Mouse (Mus musculus): ENCODE measurements around the gene Vil1. TPM values are rescaled to one million over a fixed set of nuclear protein-coding genes. Genes with fewer than 3 reads are reported as not detected.
A peak's percentile ranks its signal among the peaks of the same experiment; 100 is the strongest.

Vil1 gene
- polyA plus RNA-seq, 1 experiment from 2014 or later, result 0.38 TPM

GRCm38 (mm10) chr1:74415143-74415542 is 6.0 kb downstream of the Vil1 start:
- Histone ChIP-seq H3K4me2 (ENCODE audit: low read length) (no peak overlapping the region), H3K27ac (replicated peaks in 1 of 2; ENCODE audit: control insufficient read depth in 1 of 2, insufficient read depth in 1 of 2, low read depth in 2 of 2, low read length in 2 of 2) (no peak overlapping the region), H3K9me3 (ENCODE audit: control insufficient read depth, low read length) (no peaks in the 10 kb centered on the region), H3K4me1 (ENCODE audit: control insufficient read depth in 2 of 2, insufficient read depth in 2 of 2, low read length in 2 of 2) (peaks cover 6 to 8% of the 10 kb centered on the region in 2 experiments; a peak in 2 of 4 replicates), H3K4me3 (ENCODE audit: control insufficient read depth in 1 of 2, insufficient read depth in 1 of 2, low read depth in 1 of 2, low read length in 2 of 2) (no peak overlapping the region), H3K9ac (ENCODE audit: low read length) (no peak overlapping the region), H3K27me3 (ENCODE audit: control insufficient read depth, insufficient read depth, low read length) (no peaks in the 10 kb centered on the region), H3K36me3 (ENCODE audit: control insufficient read depth, insufficient read depth, low read length) (no peaks in the 10 kb centered on the region)
- WGBS, result 46% methylated on average over 4 of the region's 4 CpGs
- no peak for ATAC-seq (ENCODE audit: insufficient number of reproducible peaks, insufficient read depth, low FRiP score, low read depth)

GRCm38 (mm10) chr1:74418747-74419439 is 9.7 kb downstream of the Vil1 start:
- Histone ChIP-seq H3K36me3 (ENCODE audit: control insufficient read depth, insufficient read depth, low read length) (no peaks in the 10 kb centered on the region), H3K27me3 (ENCODE audit: control insufficient read depth, insufficient read depth, low read length) (no peaks in the 10 kb centered on the region), H3K4me2 (ENCODE audit: low read length) (no peak overlapping the region), H3K9me3 (ENCODE audit: control insufficient read depth, low read length) (no peaks in the 10 kb centered on the region), H3K4me3 (ENCODE audit: control insufficient read depth in 1 of 2, insufficient read depth in 1 of 2, low read depth in 1 of 2, low read length in 2 of 2) (no peak overlapping the region), H3K9ac (ENCODE audit: low read length) (no peak overlapping the region), H3K27ac (replicated peaks in 1 of 2; ENCODE audit: control insufficient read depth in 1 of 2, insufficient read depth in 1 of 2, low read depth in 2 of 2, low read length in 2 of 2) (0 out of 4 replicates have a peak overlapping the region, but pooled peaks of 1 of the 2 experiments have one; percentile 0), H3K4me1 (ENCODE audit: control insufficient read depth in 2 of 2, insufficient read depth in 2 of 2, low read length in 2 of 2) (peaks cover 14 to 18% of the 10 kb centered on the region in 2 experiments)
- WGBS, result 73% methylated on average over 17 of the region's 17 CpGs
- no peak for ATAC-seq (ENCODE audit: insufficient number of reproducible peaks, insufficient read depth, low FRiP score, low read depth)

DNA sequence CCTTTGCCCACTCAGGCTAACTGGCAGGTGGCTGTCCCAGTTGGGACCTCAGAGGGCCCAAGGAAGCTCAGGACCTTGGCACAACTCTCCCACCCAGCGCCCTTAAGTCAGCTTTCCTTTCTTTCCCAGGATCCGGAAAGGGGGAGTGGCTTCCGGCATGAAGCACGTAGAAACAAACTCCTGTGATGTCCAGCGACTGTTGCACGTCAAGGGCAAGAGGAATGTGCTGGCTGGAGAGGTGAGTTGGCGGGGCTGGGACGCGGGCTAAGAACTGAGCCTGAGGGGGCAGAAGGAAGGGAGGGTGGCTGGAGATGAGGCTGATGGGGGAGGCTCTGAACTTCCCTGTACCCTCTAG is 10.2 kb downstream of the Vil1 start:
- 41% methylated on average over 9 of the region's 9 CpGs for WGBS

DNA sequence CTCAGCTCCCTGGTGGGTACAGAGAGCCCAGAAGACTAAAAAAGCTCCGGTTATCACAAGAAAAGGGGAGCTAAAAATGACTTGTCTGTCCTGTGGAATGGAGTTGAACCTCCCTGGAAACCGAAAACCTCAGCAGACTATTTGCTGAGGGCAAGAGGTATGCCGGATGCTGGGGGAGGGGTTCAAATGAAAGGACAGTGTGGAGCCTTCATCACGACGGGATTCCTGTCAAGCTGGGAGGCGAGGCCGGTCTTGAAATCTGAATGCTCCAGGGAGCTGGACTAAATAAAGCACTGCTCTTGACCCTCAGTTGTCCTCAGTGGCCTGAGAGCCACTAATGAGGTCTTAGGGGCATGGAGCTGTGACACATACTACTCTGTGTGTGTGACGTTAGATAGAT is 14.0 kb downstream of the Vil1 start:
- no peak overlapping the region for H3K4me3 ChIP-seq (ENCODE audit: control insufficient read depth in 1 of 2, insufficient read depth in 1 of 2, low read depth in 1 of 2, low read length in 2 of 2)
- 12% methylated on average over 8 of the region's 8 CpGs for WGBS
- H3K27me3 ChIP-seq (ENCODE audit: control insufficient read depth, insufficient read depth, low read length), result no peaks in the 10 kb centered on the region
- H3K27ac ChIP-seq (replicated peaks in 1 of 2; ENCODE audit: control insufficient read depth in 1 of 2, insufficient read depth in 1 of 2, low read depth in 2 of 2, low read length in 2 of 2), result no peak overlapping the region
- ATAC-seq (ENCODE audit: insufficient number of reproducible peaks, insufficient read depth, low FRiP score, low read depth), result no peak
- no peaks in the 10 kb centered on the region for H3K36me3 ChIP-seq (ENCODE audit: control insufficient read depth, insufficient read depth, low read length)
- H3K4me1 ChIP-seq (ENCODE audit: control insufficient read depth in 2 of 2, insufficient read depth in 2 of 2, low read length in 2 of 2), result peaks cover 17 to 18% of the 10 kb centered on the region in 2 experiments
- peak overlapping the region; percentile 27; the same call in 1 of the 2 replicates for H3K4me2 ChIP-seq (ENCODE audit: low read length)
- no peaks in the 10 kb centered on the region for H3K9me3 ChIP-seq (ENCODE audit: control insufficient read depth, low read length)
- H3K9ac ChIP-seq (ENCODE audit: low read length), result no peak overlapping the region

More for the DNA sequence above, 10.2 kb downstream of the Vil1 start:
- no peak for ATAC-seq (ENCODE audit: insufficient number of reproducible peaks, insufficient read depth, low FRiP score, low read depth)
- H3K9me3 ChIP-seq (ENCODE audit: control insufficient read depth, low read length), result no peaks in the 10 kb centered on the region
- H3K36me3 ChIP-seq (ENCODE audit: control insufficient read depth, insufficient read depth, low read length), result no peaks in the 10 kb centered on the region
- no peak overlapping the region for H3K4me2 ChIP-seq (ENCODE audit: low read length)
- no peak overlapping the region for H3K4me3 ChIP-seq (ENCODE audit: control insufficient read depth in 1 of 2, insufficient read depth in 1 of 2, low read depth in 1 of 2, low read length in 2 of 2)
- H3K27me3 ChIP-seq (ENCODE audit: control insufficient read depth, insufficient read depth, low read length), result no peaks in the 10 kb centered on the region
- H3K27ac ChIP-seq (replicated peaks in 1 of 2; ENCODE audit: control insufficient read depth in 1 of 2, insufficient read depth in 1 of 2, low read depth in 2 of 2, low read length in 2 of 2), result 0 out of 4 replicates have a peak overlapping the region, but pooled peaks of 1 of the 2 experiments have one; percentile 0
- peaks cover 14 to 18% of the 10 kb centered on the region in 2 experiments for H3K4me1 ChIP-seq (ENCODE audit: control insufficient read depth in 2 of 2, insufficient read depth in 2 of 2, low read length in 2 of 2)
- H3K9ac ChIP-seq (ENCODE audit: low read length), result no peak overlapping the region

DNA sequence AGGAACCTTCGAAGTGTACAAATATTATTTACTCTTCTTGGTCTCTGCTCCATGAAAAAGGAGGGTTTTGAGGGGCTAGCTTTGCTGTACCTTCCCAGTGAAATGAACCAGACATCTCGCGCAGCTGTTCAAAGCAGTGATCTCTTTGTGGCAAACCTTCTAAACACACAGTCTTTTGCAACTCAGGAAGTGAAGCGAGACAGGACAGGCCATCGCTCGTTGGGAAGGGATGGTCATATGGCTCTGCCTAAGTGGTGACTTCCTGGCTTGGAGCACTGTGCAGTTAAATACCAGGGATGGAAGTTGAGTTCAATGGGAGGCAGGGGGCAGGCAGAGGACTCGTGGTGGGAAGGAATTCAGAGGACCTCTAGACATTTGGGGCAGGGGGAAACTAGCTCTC is 16.7 kb downstream of the Vil1 start:
- no peak for ATAC-seq (ENCODE audit: insufficient number of reproducible peaks, insufficient read depth, low FRiP score, low read depth)

GRCm38 (mm10) chr1:74433220-74433619 is 24.0 kb downstream of the Vil1 start:
- no peak for ATAC-seq (ENCODE audit: insufficient number of reproducible peaks, insufficient read depth, low FRiP score, low read depth)
- Histone ChIP-seq H3K4me2 (ENCODE audit: low read length) (no peak overlapping the region), H3K9me3 (ENCODE audit: control insufficient read depth, low read length) (no peaks in the 10 kb centered on the region), H3K9ac (ENCODE audit: low read length) (no peak overlapping the region), H3K36me3 (ENCODE audit: control insufficient read depth, insufficient read depth, low read length) (peaks cover 39% of the 10 kb centered on the region), H3K27ac (replicated peaks in 1 of 2; ENCODE audit: control insufficient read depth in 1 of 2, insufficient read depth in 1 of 2, low read depth in 2 of 2, low read length in 2 of 2) (no peak overlapping the region), H3K4me3 (ENCODE audit: control insufficient read depth in 1 of 2, insufficient read depth in 1 of 2, low read depth in 1 of 2, low read length in 2 of 2) (no peak overlapping the region), H3K4me1 (ENCODE audit: control insufficient read depth in 2 of 2, insufficient read depth in 2 of 2, low read length in 2 of 2) (peaks cover 5 to 8% of the 10 kb centered on the region in 2 experiments), H3K27me3 (ENCODE audit: control insufficient read depth, insufficient read depth, low read length) (no peaks in the 10 kb centered on the region)
- WGBS, result 51% methylated on average over 6 of the region's 6 CpGs

More for the DNA sequence above, 16.7 kb downstream of the Vil1 start:
- 56% methylated on average over 7 of the region's 7 CpGs for WGBS
- Histone ChIP-seq H3K9me3 (ENCODE audit: control insufficient read depth, low read length) (no peaks in the 10 kb centered on the region), H3K27ac (replicated peaks in 1 of 2; ENCODE audit: control insufficient read depth in 1 of 2, insufficient read depth in 1 of 2, low read depth in 2 of 2, low read length in 2 of 2) (no peak overlapping the region), H3K36me3 (ENCODE audit: control insufficient read depth, insufficient read depth, low read length) (no peaks in the 10 kb centered on the region), H3K4me1 (ENCODE audit: control insufficient read depth in 2 of 2, insufficient read depth in 2 of 2, low read length in 2 of 2) (peaks cover 10 to 11% of the 10 kb centered on the region in 2 experiments), H3K4me2 (ENCODE audit: low read length) (no peak overlapping the region), H3K9ac (ENCODE audit: low read length) (no peak overlapping the region), H3K4me3 (ENCODE audit: control insufficient read depth in 1 of 2, insufficient read depth in 1 of 2, low read depth in 1 of 2, low read length in 2 of 2) (no peak overlapping the region), H3K27me3 (ENCODE audit: control insufficient read depth, insufficient read depth, low read length) (no peaks in the 10 kb centered on the region)

DNA sequence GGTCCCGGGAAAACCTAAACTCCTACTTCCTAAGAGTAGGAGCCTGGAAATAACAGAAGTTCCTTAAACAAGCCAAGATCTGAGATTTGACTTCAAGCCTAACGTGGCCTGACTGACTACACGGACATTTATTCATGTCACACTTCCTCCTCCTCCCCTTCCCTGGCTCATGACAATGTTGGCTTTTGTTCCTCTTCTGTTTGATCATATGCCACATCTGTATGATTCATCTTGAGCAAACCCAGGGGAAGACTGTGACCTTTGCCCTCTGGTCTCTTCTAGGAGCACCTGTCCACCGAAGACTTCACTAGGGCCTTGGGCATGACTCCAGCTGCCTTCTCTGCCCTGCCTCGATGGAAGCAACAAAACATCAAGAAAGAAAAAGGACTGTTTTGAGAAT is 25.4 kb downstream of the Vil1 start:
- Histone ChIP-seq H3K4me1 (ENCODE audit: control insufficient read depth in 2 of 2, insufficient read depth in 2 of 2, low read length in 2 of 2) (peaks cover 8 to 11% of the 10 kb centered on the region in 2 experiments), H3K9me3 (ENCODE audit: control insufficient read depth, low read length) (no peaks in the 10 kb centered on the region), H3K4me2 (ENCODE audit: low read length) (no peak overlapping the region), H3K27ac (replicated peaks in 1 of 2; ENCODE audit: control insufficient read depth in 1 of 2, insufficient read depth in 1 of 2, low read depth in 2 of 2, low read length in 2 of 2) (no peak overlapping the region; a peak in 1 of 4 replicates), H3K9ac (ENCODE audit: low read length) (no peak overlapping the region), H3K27me3 (ENCODE audit: control insufficient read depth, insufficient read depth, low read length) (no peaks in the 10 kb centered on the region), H3K36me3 (ENCODE audit: control insufficient read depth, insufficient read depth, low read length) (peaks cover 53% of the 10 kb centered on the region), H3K4me3 (ENCODE audit: control insufficient read depth in 1 of 2, insufficient read depth in 1 of 2, low read depth in 1 of 2, low read length in 2 of 2) (no peak overlapping the region)
- ATAC-seq (ENCODE audit: insufficient number of reproducible peaks, insufficient read depth, low FRiP score, low read depth), result no peak
- WGBS, result 69% methylated on average over 5 of the region's 5 CpGs

DNA sequence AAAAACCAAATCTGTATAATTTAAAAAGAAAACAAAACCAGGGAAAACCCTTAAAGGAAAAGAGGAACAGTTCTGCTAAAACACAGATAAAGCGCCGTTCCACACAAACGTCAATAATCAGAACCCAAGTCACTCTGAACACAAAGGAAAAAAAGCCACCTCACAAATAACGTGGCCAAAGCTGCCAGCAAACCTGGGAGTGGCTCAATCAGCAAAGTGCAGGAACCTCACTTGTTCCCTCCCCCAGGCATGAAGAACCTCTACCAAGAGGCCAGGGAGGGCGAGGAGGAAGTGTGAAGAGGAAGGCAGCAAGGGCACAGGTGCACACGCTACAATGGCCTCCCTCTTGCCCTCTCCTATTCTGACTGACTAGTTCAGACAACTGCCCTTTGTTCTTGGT is 26.4 kb downstream of the Vil1 start:
- H3K9me3 ChIP-seq (ENCODE audit: control insufficient read depth, low read length), result no peaks in the 10 kb centered on the region
- no peak overlapping the region for H3K9ac ChIP-seq (ENCODE audit: low read length)
- H3K36me3 ChIP-seq (ENCODE audit: control insufficient read depth, insufficient read depth, low read length), result peaks cover 63% of the 10 kb centered on the region
- H3K27ac ChIP-seq (replicated peaks in 1 of 2; ENCODE audit: control insufficient read depth in 1 of 2, insufficient read depth in 1 of 2, low read depth in 2 of 2, low read length in 2 of 2), result no peak overlapping the region
- no peak for ATAC-seq (ENCODE audit: insufficient number of reproducible peaks, insufficient read depth, low FRiP score, low read depth)
- no peak overlapping the region for H3K4me2 ChIP-seq (ENCODE audit: low read length)
- WGBS, result 78% methylated on average over 6 of the region's 6 CpGs
- no peak overlapping the region for H3K4me3 ChIP-seq (ENCODE audit: control insufficient read depth in 1 of 2, insufficient read depth in 1 of 2, low read depth in 1 of 2, low read length in 2 of 2)
- H3K27me3 ChIP-seq (ENCODE audit: control insufficient read depth, insufficient read depth, low read length), result no peaks in the 10 kb centered on the region
- peaks cover 8 to 11% of the 10 kb centered on the region in 2 experiments for H3K4me1 ChIP-seq (ENCODE audit: control insufficient read depth in 2 of 2, insufficient read depth in 2 of 2, low read length in 2 of 2)
